Mouse (Mus musculus): ENCODE measurements at regions not wholly inside any gene's neighbourhood (a gene's known extent, or its start where the extent isn't known, plus 50 kb on each side); places are given as distances from the start of the nearest gene placed in this dataset.
A peak's percentile ranks its signal among the peaks of the same experiment; 100 is the strongest.

DNA sequence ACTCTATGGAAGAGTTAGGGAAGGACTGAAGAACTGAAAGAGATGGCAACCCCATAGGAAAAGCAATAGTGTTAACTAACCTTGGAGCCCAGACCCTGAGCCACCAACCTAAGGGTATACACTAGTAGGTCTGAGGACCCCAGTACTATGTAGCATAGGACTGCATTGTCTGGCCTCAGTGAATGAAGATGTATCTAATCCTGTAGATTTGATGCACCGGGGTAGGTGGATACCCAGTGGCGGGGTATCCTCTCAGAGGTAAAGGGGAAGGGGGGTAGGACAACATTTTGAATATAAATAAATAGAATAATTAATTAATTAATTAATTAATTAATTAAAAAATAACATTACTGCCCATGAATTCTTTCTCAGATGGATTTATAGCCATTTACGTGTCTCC lies 387.9 kb upstream of the 4921530L21Rik start:
- H3K36me3 ChIP-seq (ENCODE audit: control insufficient read depth, insufficient read depth, low read length) = no peaks in the 10 kb centered on the region
- H3K27me3 ChIP-seq (ENCODE audit: control insufficient read depth, insufficient read depth, low read length) = no peaks in the 10 kb centered on the region
- no peak for DNase-seq (ENCODE audit: low spot score, missing footprints)
- no peak overlapping the region for H3K4me2 ChIP-seq
- 96% methylated on average over 3 of the region's 3 CpGs for WGBS
- H3K4me3 ChIP-seq (ENCODE audit: low read depth, low read length) = no peak overlapping the region
- ATAC-seq (ENCODE audit: low FRiP score) = no peak
- no peak overlapping the region for H3K27ac ChIP-seq (ENCODE audit: low read depth, low read length)
- H3K9me3 ChIP-seq (ENCODE audit: control insufficient read depth, low read length) = no peaks in the 10 kb centered on the region
- H3K9ac ChIP-seq (ENCODE audit: low read length) = no peak overlapping the region
- no peaks in the 10 kb centered on the region for H3K4me1 ChIP-seq (ENCODE audit: control insufficient read depth, insufficient read depth, low read length)

DNA sequence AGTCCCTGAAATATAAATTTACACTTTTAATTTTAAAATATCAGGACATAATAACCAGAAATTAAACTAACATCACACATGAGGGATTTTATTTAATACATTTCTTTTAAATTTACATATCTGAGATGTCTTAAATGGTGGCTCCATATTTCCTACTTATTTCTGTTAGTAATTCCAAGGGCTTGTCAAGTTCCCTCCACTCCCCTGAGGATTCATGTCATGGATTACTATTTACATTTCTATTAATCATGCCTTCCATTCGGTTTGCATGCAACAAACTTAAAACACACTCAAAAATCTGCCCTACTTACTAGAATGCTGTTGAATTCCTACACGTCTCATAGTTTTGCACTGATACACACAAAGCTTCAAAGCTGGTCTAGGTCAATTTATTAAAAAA lies 387.1 kb upstream of the 4921530L21Rik start:
- no peaks in the 10 kb centered on the region for H3K9me3 ChIP-seq (ENCODE audit: control insufficient read depth, low read length)
- no peaks in the 10 kb centered on the region for H3K36me3 ChIP-seq (ENCODE audit: control insufficient read depth, insufficient read depth, low read length)
- no peak overlapping the region for H3K4me3 ChIP-seq (ENCODE audit: low read depth, low read length)
- no peak overlapping the region for H3K9ac ChIP-seq (ENCODE audit: low read length)
- no peak overlapping the region for H3K27ac ChIP-seq (ENCODE audit: low read depth, low read length)
- no peak overlapping the region for H3K4me2 ChIP-seq
- H3K27me3 ChIP-seq (ENCODE audit: control insufficient read depth, insufficient read depth, low read length) = no peaks in the 10 kb centered on the region
- 75% methylated on average over 2 of the region's 2 CpGs for WGBS
- no peaks in the 10 kb centered on the region for H3K4me1 ChIP-seq (ENCODE audit: control insufficient read depth, insufficient read depth, low read length)
- no peak for DNase-seq (ENCODE audit: low spot score, missing footprints)
- no peak for ATAC-seq (ENCODE audit: low FRiP score)

DNA sequence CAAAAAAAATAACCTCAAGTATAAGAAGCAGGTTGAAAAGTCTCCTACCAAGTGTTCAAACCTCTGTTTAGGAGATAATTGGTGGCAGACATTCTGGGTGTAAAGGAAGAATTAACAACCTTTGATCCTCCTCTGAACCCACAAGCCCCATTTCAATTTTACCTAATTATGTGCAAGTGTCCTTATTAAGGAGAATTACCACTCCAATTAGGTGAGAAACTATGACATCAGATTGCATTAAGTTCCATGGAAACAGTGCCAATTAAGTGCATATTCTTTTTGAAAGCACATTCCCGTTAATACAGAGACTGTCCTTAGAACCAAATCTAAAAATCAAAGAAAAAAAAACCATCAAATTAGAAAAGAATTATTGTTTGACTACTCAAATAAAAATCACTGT lies 366.0 kb upstream of the 4921530L21Rik start:
- no peak overlapping the region for H3K4me3 ChIP-seq (ENCODE audit: low read depth, low read length)
- H3K9me3 ChIP-seq (ENCODE audit: control insufficient read depth, low read length) = no peaks in the 10 kb centered on the region
- no peaks in the 10 kb centered on the region for H3K27me3 ChIP-seq (ENCODE audit: control insufficient read depth, insufficient read depth, low read length)
- H3K27ac ChIP-seq (ENCODE audit: low read depth, low read length) = no peak overlapping the region
- no peaks in the 10 kb centered on the region for H3K36me3 ChIP-seq (ENCODE audit: control insufficient read depth, insufficient read depth, low read length)
- no peak overlapping the region for H3K4me2 ChIP-seq
- no peak for DNase-seq (ENCODE audit: low spot score, missing footprints)
- 87% methylated on average over 1 of the region's 1 CpGs for WGBS
- H3K4me1 ChIP-seq (ENCODE audit: control insufficient read depth, insufficient read depth, low read length) = no peaks in the 10 kb centered on the region
- no peak overlapping the region for H3K9ac ChIP-seq (ENCODE audit: low read length)
- ATAC-seq (ENCODE audit: low FRiP score) = no peak

DNA sequence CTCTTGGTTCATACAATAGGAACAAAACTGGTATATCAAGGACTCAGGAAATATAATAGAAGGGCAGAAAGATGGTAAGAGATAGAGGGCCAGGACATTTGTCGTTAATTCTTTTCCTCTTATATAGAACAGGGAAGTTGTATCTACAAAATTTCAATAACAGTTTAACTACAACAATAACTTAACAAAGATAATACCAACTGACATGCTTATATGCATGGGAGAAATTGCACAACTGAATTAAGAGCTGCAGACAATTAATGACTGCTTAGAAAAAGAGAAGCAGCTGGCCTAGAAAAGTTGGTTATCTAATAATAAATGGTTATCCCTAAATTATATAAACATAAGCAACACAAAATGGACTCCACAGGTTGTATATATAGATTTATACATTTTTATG lies 362.2 kb upstream of the 4921530L21Rik start:
- Histone ChIP-seq H3K36me3 (ENCODE audit: control insufficient read depth, insufficient read depth, low read length) (no peaks in the 10 kb centered on the region), H3K4me3 (ENCODE audit: low read depth, low read length) (no peak overlapping the region), H3K27ac (ENCODE audit: low read depth, low read length) (no peak overlapping the region), H3K9ac (ENCODE audit: low read length) (no peak overlapping the region), H3K27me3 (ENCODE audit: control insufficient read depth, insufficient read depth, low read length) (no peaks in the 10 kb centered on the region), H3K4me1 (ENCODE audit: control insufficient read depth, insufficient read depth, low read length) (no peaks in the 10 kb centered on the region), H3K9me3 (ENCODE audit: control insufficient read depth, low read length) (no peaks in the 10 kb centered on the region), H3K4me2 (no peak overlapping the region)
- 83% methylated on average over 1 of the region's 1 CpGs for WGBS
- DNase-seq (ENCODE audit: low spot score, missing footprints) (no peak), ATAC-seq (ENCODE audit: low FRiP score) (no peak)

DNA sequence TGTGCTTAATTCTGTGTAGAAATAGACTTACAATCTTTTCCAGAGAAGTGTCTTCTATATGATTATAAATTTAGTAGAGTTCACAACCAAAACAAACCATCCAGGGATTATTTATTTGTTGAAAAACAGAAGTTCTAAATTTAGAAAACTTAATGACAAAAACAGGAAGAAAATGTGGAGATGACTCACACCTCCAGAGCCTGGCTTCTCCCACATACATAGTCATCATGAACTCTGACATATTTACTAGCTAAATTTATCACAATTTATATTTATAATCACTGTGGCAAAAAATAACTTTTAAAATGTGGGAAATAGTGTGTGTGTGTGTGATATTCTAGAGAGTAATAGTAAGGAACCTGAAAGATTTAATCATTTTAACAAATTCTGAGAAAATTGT lies 337.2 kb upstream of the 4921530L21Rik start:
- Histone ChIP-seq H3K4me1 (ENCODE audit: control insufficient read depth, insufficient read depth, low read length) (no peaks in the 10 kb centered on the region), H3K9ac (ENCODE audit: low read length) (no peak overlapping the region), H3K4me2 (no peak overlapping the region), H3K36me3 (ENCODE audit: control insufficient read depth, insufficient read depth, low read length) (no peaks in the 10 kb centered on the region), H3K4me3 (ENCODE audit: low read depth, low read length) (no peak overlapping the region), H3K9me3 (ENCODE audit: control insufficient read depth, low read length) (no peaks in the 10 kb centered on the region), H3K27ac (ENCODE audit: low read depth, low read length) (no peak overlapping the region), H3K27me3 (ENCODE audit: control insufficient read depth, insufficient read depth, low read length) (no peaks in the 10 kb centered on the region)
- ATAC-seq (ENCODE audit: low FRiP score) = no peak
- no peak for DNase-seq (ENCODE audit: low spot score, missing footprints)

DNA sequence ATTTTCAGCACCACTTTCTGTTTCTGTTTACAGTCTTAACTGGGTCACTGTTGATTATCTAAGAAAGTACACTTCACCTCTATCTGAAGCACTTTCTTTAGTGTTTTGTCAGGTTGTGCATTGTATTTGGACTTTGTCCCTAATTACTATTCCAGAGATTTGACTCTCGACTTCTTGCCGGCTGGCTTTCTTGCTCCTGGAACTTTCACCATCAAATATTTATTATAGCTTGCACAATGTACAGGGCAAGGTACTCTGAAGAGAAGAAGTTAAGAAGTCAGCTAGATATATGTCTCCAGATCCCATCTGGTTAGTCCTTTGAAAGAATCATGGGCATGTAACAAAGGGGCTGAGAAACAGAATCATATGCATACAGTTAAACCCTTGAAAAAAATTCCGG lies 290.0 kb upstream of the 4921530L21Rik start:
- Histone ChIP-seq H3K9ac (ENCODE audit: low read length) (no peak overlapping the region), H3K4me2 (no peak overlapping the region), H3K27me3 (ENCODE audit: control insufficient read depth, insufficient read depth, low read length) (no peaks in the 10 kb centered on the region), H3K27ac (ENCODE audit: low read depth, low read length) (no peak overlapping the region), H3K9me3 (ENCODE audit: control insufficient read depth, low read length) (no peaks in the 10 kb centered on the region), H3K4me1 (ENCODE audit: control insufficient read depth, insufficient read depth, low read length) (0 out of 2 replicates have a peak, but pooled peaks cover 2% of the 10 kb centered on the region), H3K4me3 (ENCODE audit: low read depth, low read length) (no peak overlapping the region), H3K36me3 (ENCODE audit: control insufficient read depth, insufficient read depth, low read length) (no peaks in the 10 kb centered on the region)
- DNase-seq (ENCODE audit: low spot score, missing footprints) (no peak), ATAC-seq (ENCODE audit: low FRiP score) (no peak)
- WGBS = 90% methylated on average over 3 of the region's 3 CpGs

DNA sequence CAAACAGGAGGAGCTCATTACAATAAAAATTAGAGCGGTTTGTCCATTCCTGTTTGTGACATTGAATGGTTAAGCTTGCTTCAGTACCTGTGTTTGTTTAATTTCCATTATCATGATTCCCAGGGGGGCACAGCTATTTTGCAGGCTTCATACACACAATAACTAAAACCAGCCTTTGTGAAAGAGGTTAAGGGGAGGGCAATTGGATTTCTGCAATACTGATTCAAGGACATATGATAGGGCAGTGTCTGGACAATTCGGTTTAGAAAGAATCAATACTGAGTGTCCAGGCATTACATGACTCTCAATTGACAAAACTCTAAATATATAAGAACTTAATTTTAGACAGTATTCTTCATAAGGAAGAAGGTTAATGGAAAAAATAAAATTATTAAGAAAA lies 284.7 kb upstream of the 4921530L21Rik start:
- WGBS = 45% methylated on average over 2 of the region's 2 CpGs
- DNase-seq (ENCODE audit: low spot score, missing footprints) = no peak
- ATAC-seq (ENCODE audit: low FRiP score) = peak; percentile 56; the same call in 1 of the 2 replicates
- Histone ChIP-seq H3K9me3 (ENCODE audit: control insufficient read depth, low read length) (no peaks in the 10 kb centered on the region), H3K27me3 (ENCODE audit: control insufficient read depth, insufficient read depth, low read length) (no peaks in the 10 kb centered on the region), H3K9ac (ENCODE audit: low read length) (no peak overlapping the region), H3K4me3 (ENCODE audit: low read depth, low read length) (no peak overlapping the region), H3K4me2 (no peak overlapping the region), H3K36me3 (ENCODE audit: control insufficient read depth, insufficient read depth, low read length) (no peaks in the 10 kb centered on the region), H3K27ac (ENCODE audit: low read depth, low read length) (no peak overlapping the region), H3K4me1 (ENCODE audit: control insufficient read depth, insufficient read depth, low read length) (0 out of 2 replicates have a peak, but pooled peaks cover 2% of the 10 kb centered on the region)

DNA sequence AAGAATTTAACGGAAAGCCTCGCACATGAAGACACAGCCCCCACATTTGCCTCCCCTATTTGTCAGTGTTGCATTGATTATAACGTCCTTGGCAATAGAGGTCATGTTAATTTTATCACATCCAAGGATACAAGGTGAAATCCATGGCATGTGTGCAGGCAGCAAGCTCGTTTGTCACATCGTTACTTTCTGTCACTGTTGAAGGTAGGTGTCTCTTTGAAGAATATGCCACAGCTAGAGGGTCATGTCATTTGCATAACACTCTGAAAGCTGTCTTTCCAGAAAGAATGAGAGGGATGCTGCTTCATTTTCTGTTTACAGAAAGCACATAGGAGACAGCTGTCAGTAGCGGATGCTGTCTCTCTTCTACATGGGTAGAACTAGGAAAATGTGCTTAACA lies 235.1 kb upstream of the 4921530L21Rik start:
- Histone ChIP-seq H3K27me3 (ENCODE audit: control insufficient read depth, insufficient read depth, low read length) (no peaks in the 10 kb centered on the region), H3K27ac (ENCODE audit: low read depth, low read length) (no peak overlapping the region), H3K4me1 (ENCODE audit: control insufficient read depth, insufficient read depth, low read length) (no peaks in the 10 kb centered on the region), H3K4me2 (no peak overlapping the region), H3K36me3 (ENCODE audit: control insufficient read depth, insufficient read depth, low read length) (no peaks in the 10 kb centered on the region), H3K9ac (ENCODE audit: low read length) (no peak overlapping the region), H3K4me3 (ENCODE audit: low read depth, low read length) (no peak overlapping the region), H3K9me3 (ENCODE audit: control insufficient read depth, low read length) (no peaks in the 10 kb centered on the region)
- 67% methylated on average over 6 of the region's 6 CpGs for WGBS
- DNase-seq (ENCODE audit: low spot score, missing footprints) (no peak), ATAC-seq (ENCODE audit: low FRiP score) (no peak)

DNA sequence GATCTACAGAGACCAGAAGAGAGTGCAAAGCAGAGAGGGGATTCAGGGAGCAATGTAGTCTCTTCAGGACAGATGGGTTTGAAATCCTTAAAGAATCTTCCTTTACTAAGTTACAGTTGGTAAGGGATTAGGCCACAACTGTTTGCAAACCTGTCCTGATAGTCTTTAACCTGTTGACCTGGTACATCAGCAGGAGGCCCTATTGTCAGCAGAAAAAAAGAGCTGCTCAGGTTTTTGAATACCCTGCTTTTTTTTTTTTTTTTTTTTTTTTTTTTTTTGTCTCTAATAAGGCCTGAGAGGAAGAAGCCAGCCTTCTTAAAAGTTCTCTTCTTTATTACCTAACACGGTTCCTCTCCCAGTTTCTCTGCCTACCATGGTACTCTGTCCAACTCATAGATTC lies 221.5 kb upstream of the 4921530L21Rik start:
- Histone ChIP-seq H3K9ac (ENCODE audit: low read length) (no peak overlapping the region), H3K27me3 (ENCODE audit: control insufficient read depth, insufficient read depth, low read length) (no peaks in the 10 kb centered on the region), H3K9me3 (ENCODE audit: control insufficient read depth, low read length) (no peaks in the 10 kb centered on the region), H3K27ac (ENCODE audit: low read depth, low read length) (no peak overlapping the region), H3K4me2 (no peak overlapping the region), H3K4me3 (ENCODE audit: low read depth, low read length) (no peak overlapping the region), H3K4me1 (ENCODE audit: control insufficient read depth, insufficient read depth, low read length) (no peaks in the 10 kb centered on the region), H3K36me3 (ENCODE audit: control insufficient read depth, insufficient read depth, low read length) (no peaks in the 10 kb centered on the region)
- ATAC-seq (ENCODE audit: low FRiP score) = no peak
- no peak for DNase-seq (ENCODE audit: low spot score, missing footprints)
- WGBS = 41% methylated on average over 1 of the region's 1 CpGs

DNA sequence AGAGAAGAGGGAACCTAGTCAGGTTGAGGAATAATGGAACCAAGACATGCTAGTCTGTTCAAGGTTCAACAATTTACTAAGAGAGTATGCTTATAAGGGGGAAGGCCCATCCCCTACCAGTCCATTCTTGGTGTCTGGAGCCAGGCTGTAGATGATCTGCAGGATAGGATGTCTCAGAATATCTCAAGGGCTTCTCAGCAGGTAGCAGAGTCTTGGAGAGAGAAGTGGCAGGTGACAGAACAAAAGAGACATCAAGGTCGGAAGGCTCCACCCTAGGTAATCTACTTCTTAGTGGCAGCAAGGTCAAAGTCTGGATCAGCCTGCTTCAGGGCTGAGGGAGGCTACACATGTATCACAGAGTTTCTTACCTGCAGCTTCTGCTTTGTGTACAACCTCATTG lies 220.2 kb upstream of the 4921530L21Rik start:
- Histone ChIP-seq H3K36me3 (ENCODE audit: control insufficient read depth, insufficient read depth, low read length) (no peaks in the 10 kb centered on the region), H3K9me3 (ENCODE audit: control insufficient read depth, low read length) (no peaks in the 10 kb centered on the region), H3K27me3 (ENCODE audit: control insufficient read depth, insufficient read depth, low read length) (no peaks in the 10 kb centered on the region), H3K9ac (ENCODE audit: low read length) (no peak overlapping the region), H3K4me1 (ENCODE audit: control insufficient read depth, insufficient read depth, low read length) (no peaks in the 10 kb centered on the region), H3K4me2 (no peak overlapping the region), H3K27ac (ENCODE audit: low read depth, low read length) (no peak overlapping the region), H3K4me3 (ENCODE audit: low read depth, low read length) (no peak overlapping the region)
- WGBS = 87% methylated on average over 1 of the region's 1 CpGs
- no peak for DNase-seq (ENCODE audit: low spot score, missing footprints)
- ATAC-seq (ENCODE audit: low FRiP score) = no peak

Measured in midbrain, embryonic 11.5 days (tissue).